Mouse (Mus musculus) NIH3T3 (cell line): ENCODE measurements at regions not wholly inside any gene's neighbourhood (a gene's known extent, or its start where the extent isn't known, plus 50 kb on each side); places are given as distances from the start of the nearest gene placed in this dataset.

Experiments
- DNase-seq: peaks from one replicate; pipeline ENCODE4 v3.0.0-alpha.2; 2012; ENCODE audit warnings: low read depth

- no peak for DNase-seq
Observed at GRCm38 (mm10) chr11:48605223-48605824, 194.8 kb upstream of the Rack1 start.

GRCm38 (mm10) chr11:48601096-48601495, 199.0 kb upstream of the Rack1 start:
- DNase-seq: peak; percentile 54

- no peak for DNase-seq
Observed at GRCm38 (mm10) chr11:48599573-48600127, 200.5 kb upstream of the Rack1 start.

GRCm38 (mm10) chr11:48599033-48599432, 201.1 kb upstream of the Rack1 start:
- no peak for DNase-seq

GRCm38 (mm10) chr11:48594429-48594828, 205.7 kb upstream of the Rack1 start:
- no peak for DNase-seq

- peak; percentile 66 for DNase-seq
Observed at GRCm38 (mm10) chr11:48588833-48589649, 211.1 kb upstream of the Rack1 start.

- DNase-seq: no peak
Observed at GRCm38 (mm10) chr11:48568769-48569168, 231.4 kb upstream of the Rack1 start.

GRCm38 (mm10) chr11:48567583-48568562, 232.3 kb upstream of the Rack1 start:
- DNase-seq: no peak

- DNase-seq: no peak
Observed at GRCm38 (mm10) chr11:48558053-48558452, 242.1 kb upstream of the Rack1 start.

- DNase-seq: no peak
Observed at GRCm38 (mm10) chr11:48552006-48552405, 248.1 kb upstream of the Rack1 start.

GRCm38 (mm10) chr11:48551201-48551600, 248.9 kb upstream of the Rack1 start:
- DNase-seq: no peak

- DNase-seq: no peak
Observed at GRCm38 (mm10) chr11:48526316-48526715, 273.8 kb upstream of the Rack1 start.

GRCm38 (mm10) chr11:48525517-48525916, 274.6 kb upstream of the Rack1 start:
- no peak for DNase-seq

GRCm38 (mm10) chr11:48506886-48507285, 293.2 kb upstream of the Rack1 start:
- no peak for DNase-seq

GRCm38 (mm10) chr11:48502011-48502806, 297.9 kb upstream of the Rack1 start:
- DNase-seq: no peak

- no peak for DNase-seq
Observed at GRCm38 (mm10) chr11:48499057-48499456, 301.1 kb upstream of the Rack1 start.

GRCm38 (mm10) chr11:48488308-48488707, 311.8 kb upstream of the Rack1 start:
- no peak for DNase-seq

- DNase-seq: no peak
Observed at GRCm38 (mm10) chr11:48464036-48464435, 336.1 kb upstream of the Rack1 start.

- no peak for DNase-seq
Observed at GRCm38 (mm10) chr11:48449883-48450282, 350.2 kb upstream of the Rack1 start.

GRCm38 (mm10) chr11:48442534-48443254, 357.4 kb upstream of the Rack1 start:
- no peak for DNase-seq

- DNase-seq: no peak
Observed at GRCm38 (mm10) chr11:48436712-48437111, 363.4 kb upstream of the Rack1 start.
